In the genomic region with DNA sequence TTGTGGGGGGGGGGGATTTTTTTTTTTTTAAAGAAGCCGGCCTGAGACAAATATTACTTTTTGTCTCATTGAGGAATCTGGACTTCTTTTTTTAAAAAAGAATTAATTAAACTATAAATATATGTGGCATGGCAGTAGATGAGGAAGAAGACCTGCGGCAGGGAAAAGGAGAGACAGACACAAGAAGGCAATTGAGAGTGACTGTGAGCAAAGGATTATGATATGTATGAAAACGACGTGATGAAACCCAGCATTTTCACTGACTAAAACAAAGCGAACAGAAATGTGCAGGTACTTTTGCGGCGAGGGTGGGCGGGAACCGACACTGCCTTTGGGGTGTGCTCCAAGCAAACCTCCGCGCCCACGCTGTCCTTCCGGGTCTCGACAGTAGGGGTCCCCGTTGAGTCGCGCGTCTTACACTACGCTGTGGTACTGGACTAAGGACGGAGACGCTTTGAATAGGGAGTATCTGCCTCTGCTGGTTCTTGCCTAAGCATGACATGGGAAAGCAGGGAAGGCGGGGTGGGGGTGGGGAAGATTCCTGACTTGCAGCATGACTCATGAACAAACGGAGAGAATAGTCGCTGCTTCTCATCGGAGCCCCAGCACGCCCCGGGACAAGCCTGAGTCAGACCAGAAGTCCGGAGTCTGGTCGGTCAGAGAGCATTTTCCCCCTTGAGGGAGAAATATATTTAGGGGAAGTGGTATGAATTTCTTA, we compare ENCODE assay signal across 8 mouse cellular contexts. TPM values are rescaled to one million over a fixed set of nuclear protein-coding genes. Genes with fewer than 3 reads are reported as not detected.
DNase-seq lines count a peak whose midpoint lies in the region; ATAC-seq and TF ChIP-seq lines count a peak whose summit lies in the region.

No protein-coding gene starts in this region.

- TF ChIP-seq CTCF in Patski (IDR thresholded peaks at IDR 0.05): peak; percentile 96

- H3K4me3 ChIP-seq in hindbrain, embryonic 15.5 days: peak overlapping the region; percentile 39

- peak; percentile 97 for ATAC-seq in Patski
- ATAC-seq in hindbrain, embryonic 15.5 days (ENCODE audit: low FRiP score, low read depth): peak; percentile 96

- POLR2A ChIA-PET in Patski (lab: Charles Lee): interaction anchor here (0.7 kb wide), 1 partner anchor 277 kb away, joined by 3 read pairs; no protein-coding TSS in a partner anchor

- CTCF ChIA-PET in Patski (lab: Charles Lee): interaction anchor here (1.0 to 3.1 kb wide), 5 partner anchors 11 to 277 kb away, joined by 3 to 15 read pairs (median 4); no protein-coding TSS in a partner anchor

- no peaks in the 10 kb centered on the region for H3K27me3 ChIP-seq in Patski
- no peaks in the 10 kb centered on the region for H3K27me3 ChIP-seq in hindbrain, embryonic 15.5 days

- no peaks in the 10 kb centered on the region for H3K36me3 ChIP-seq in hindbrain, embryonic 15.5 days

- H3K9me3 ChIP-seq in hindbrain, embryonic 15.5 days: no peaks in the 10 kb centered on the region

- H3K9ac ChIP-seq in hindbrain, embryonic 15.5 days: peak overlapping the region; percentile 38; the same call in 1 of the 2 replicates

- H3K4me2 ChIP-seq in hindbrain, embryonic 15.5 days: peak overlapping the region; percentile 67

- in situ Hi-C loops in Patski (cut with MboI; ENCODE audit: low pct_unique_long_range_greater_than_20kb): loop anchor here (5.0 kb wide), 1 partner anchor 247 kb away; no protein-coding TSS in a partner anchor

- WGBS in hindbrain, embryonic 15.5 days: 5% methylated on average over 29 of the region's 29 CpGs

- H3K27ac ChIP-seq in hindbrain, embryonic 15.5 days (replicated peaks): peak overlapping the region; percentile 56; the same call in 1 of the 2 replicates

- peak; percentile 85 for DNase-seq in Patski (ENCODE audit: low read depth, low spot score)
- peak; percentile 91 to 95 for DNase-seq in cerebellum, postnatal 25 days
- peak; percentile 94 to 97 for DNase-seq in frontal cortex, postnatal 36 days (ENCODE audit: low spot score in 2 of 2)
- peak; percentile 89 for DNase-seq in left cerebral cortex, adult 11 months (ENCODE audit: low spot score)
- peak; percentile 90 to 94 for DNase-seq in lung, postnatal 4 days
- peak; percentile 75 for DNase-seq in retina, postnatal 7 days (ENCODE audit: low read depth, low spot score)
- DNase-seq in urinary bladder, adult 2 months (ENCODE audit: low spot score): peak; percentile 79

- peaks cover 14% of the 10 kb centered on the region for H3K4me1 ChIP-seq in hindbrain, embryonic 15.5 days (replicated peaks)

RNA-seq across cellular contexts. Expression of a gene that starts 50.6 kb away (rescaled TPM):
- polyA plus RNA-seq in Patski (2021): 20.3 TPM
- 16.0 and 17.8 TPM in 2 replicates for polyA plus RNA-seq in hindbrain, embryonic 15.5 days (2015; fragmentation: Nextera tagmentation; extraction: Ambion mirVana)
- polyA plus RNA-seq in urinary bladder, adult 2 months (2012; rRNA removed): 12.7 and 14.0 TPM in 2 replicates

Comparison
In these comparisons a context has a peak if more than half of its experiments do, and no peak if none do; other contexts are left out.
1. Peak in every context shown above with its lines: DNase-seq, ATAC-seq, H3K4me3 ChIP-seq and H3K27ac ChIP-seq.